Mouse (Mus musculus): ENCODE data around the gene 5430419D17Rik. TPM values are rescaled to one million over a fixed set of nuclear protein-coding genes. Genes with fewer than 3 reads are reported as not detected.

5430419D17Rik gene
- total and polyA plus RNA-seq, 3 experiments, result not detected

DNA sequence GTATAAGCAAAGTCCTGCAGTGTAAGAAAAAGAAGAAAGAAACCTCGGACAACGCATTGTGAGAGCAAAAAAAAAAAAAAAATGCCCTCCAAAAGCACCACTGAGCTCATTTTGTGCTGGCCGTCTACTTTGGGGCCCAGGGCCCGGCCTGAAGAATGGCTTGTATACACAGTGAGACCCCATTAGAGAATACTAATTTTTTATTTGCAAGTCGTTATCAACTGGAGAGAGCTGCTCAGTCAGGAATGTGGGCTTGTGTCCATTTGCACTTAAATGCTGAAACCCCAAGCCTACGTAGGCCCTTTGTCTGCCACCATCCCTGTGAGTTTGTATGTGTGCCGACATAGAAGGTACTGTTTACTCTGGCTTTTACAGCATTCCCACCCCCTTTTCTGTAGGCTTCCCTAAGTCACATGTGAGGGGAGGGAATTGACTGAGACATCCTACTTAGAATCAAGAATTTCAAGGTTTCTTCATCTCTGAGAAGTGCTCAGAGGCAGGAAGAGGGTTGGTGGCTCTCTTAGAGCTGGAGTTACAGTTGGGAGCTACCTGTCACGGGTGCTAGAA, 163.4 kb downstream of the 5430419D17Rik start:
- peaks cover 29 to 57% of the 10 kb centered on the region in 2 experiments for H3K36me3 ChIP-seq (replicated peaks in 1 of 2; ENCODE audit: control insufficient read depth in 1 of 2, insufficient read depth in 1 of 2, low read length in 1 of 2)
- dilution Hi-C loops (cut with MboI; ENCODE audit: extremely low pct_ligation_motif_present, extremely low pct_unique_long_range_greater_than_20kb, low sequenced_read_pairs) (no loop called here), in situ Hi-C loops (cut with MboI; ENCODE audit: low pct_ligation_motif_present, low pct_unique_long_range_greater_than_20kb, low sequenced_read_pairs) (no loop called here)
- H3K27me3 ChIP-seq (replicated peaks), result no peaks in the 10 kb centered on the region
- no peak overlapping the region for H3K4me2 ChIP-seq (ENCODE audit: insufficient read depth, low read depth, poor library complexity, severe bottlenecking)
- TF ChIP-seq GABPA (IDR thresholded peaks at IDR 0.05; ENCODE audit: insufficient replicate concordance, low read depth, low read length) (no peak), CTCF (conservative IDR thresholded peaks at IDR 0.05 in 1 of 2, IDR thresholded peaks at IDR 0.05 in 1 of 2; ENCODE audit: low read depth in 2 of 2, low read length in 2 of 2) (no peak), ZC3H11A (IDR thresholded peaks at IDR 0.05; ENCODE audit: low read depth, low read length) (no peak), CHD2 (IDR thresholded peaks at IDR 0.05; ENCODE audit: low read length) (no peak), UBTF (IDR thresholded peaks at IDR 0.05; ENCODE audit: low read depth, low read length) (no peak), EP300 (IDR thresholded peaks at IDR 0.05; ENCODE audit: low read length) (no peak), SIN3A (IDR thresholded peaks at IDR 0.05; ENCODE audit: low read length) (no peak), ELF1 (IDR thresholded peaks at IDR 0.05; ENCODE audit: low read depth, low read length) (no peak), USF1 (IDR thresholded peaks at IDR 0.05; ENCODE audit: low read depth, low read length) (no peak), ETS1 (conservative IDR thresholded peaks at IDR 0.05; ENCODE audit: low read depth, low read length) (no peak), ZKSCAN1 (IDR thresholded peaks at IDR 0.05; ENCODE audit: borderline replicate concordance, low read depth, low read length) (no peak)
- H3K4me1 ChIP-seq (ENCODE audit: control insufficient read depth in 1 of 2, insufficient read depth in 2 of 2), result no peaks in the 10 kb centered on the region
- DNase-seq (ENCODE audit: extremely low read depth), result no peak
- no peaks in the 10 kb centered on the region for H3K9me3 ChIP-seq (replicated peaks; ENCODE audit: low read length)
- H3K9ac ChIP-seq (ENCODE audit: insufficient read depth, low read depth), result no peak overlapping the region
- no peak overlapping the region for H3K4me3 ChIP-seq (replicated peaks in 1 of 3; ENCODE audit: low read depth in 2 of 3, low read length in 2 of 3, poor library complexity in 1 of 3)
- H3K79me2 ChIP-seq (replicated peaks; ENCODE audit: control insufficient read depth, extremely low read depth, insufficient read depth, poor library complexity, severe bottlenecking), result no peaks in the 10 kb centered on the region
- no peak overlapping the region for H3K27ac ChIP-seq (ENCODE audit: insufficient read depth, low read depth)

DNA sequence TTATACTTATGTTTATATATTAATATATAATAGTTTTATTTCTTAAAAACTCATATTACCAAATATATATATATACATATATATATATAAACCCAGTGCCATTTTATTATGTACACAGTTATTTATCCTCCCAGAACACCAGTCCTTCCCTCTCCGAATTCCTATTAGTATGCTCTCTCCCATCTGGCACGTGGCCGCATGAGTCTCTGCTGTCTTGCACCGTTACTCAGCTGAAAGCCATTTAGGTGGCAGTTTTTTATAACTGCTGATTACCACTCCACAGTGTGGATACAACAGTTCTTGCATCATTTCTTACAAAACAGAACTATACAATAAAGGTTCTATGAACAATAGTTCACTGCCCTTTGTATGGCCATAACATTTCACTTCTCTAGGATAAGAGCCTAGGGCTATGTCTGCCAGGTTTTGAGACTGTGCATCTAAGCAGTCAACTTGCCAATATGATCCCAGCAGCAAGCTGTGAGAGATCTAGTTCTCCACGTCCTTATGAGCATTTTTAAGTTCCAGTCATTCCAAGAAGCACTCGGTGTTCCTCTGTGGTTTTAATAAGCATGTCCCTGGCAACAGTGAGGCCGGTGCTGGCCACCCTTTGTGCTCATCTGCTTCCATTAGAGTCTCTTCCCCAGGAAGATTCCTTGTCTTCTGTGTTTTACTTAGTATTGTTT, 171.8 kb downstream of the 5430419D17Rik start:
- in situ Hi-C loops (cut with MboI; ENCODE audit: low pct_ligation_motif_present, low pct_unique_long_range_greater_than_20kb, low sequenced_read_pairs), result no loop called here
- no peak for DNase-seq (ENCODE audit: extremely low read depth)
- no peak overlapping the region for H3K27ac ChIP-seq (ENCODE audit: insufficient read depth, low read depth)
- H3K9me3 ChIP-seq (replicated peaks; ENCODE audit: low read length), result no peaks in the 10 kb centered on the region
- dilution Hi-C loops (cut with MboI; ENCODE audit: extremely low pct_ligation_motif_present, extremely low pct_unique_long_range_greater_than_20kb, low sequenced_read_pairs), result no loop called here
- H3K27me3 ChIP-seq (replicated peaks), result no peaks in the 10 kb centered on the region
- H3K79me2 ChIP-seq (replicated peaks; ENCODE audit: control insufficient read depth, extremely low read depth, insufficient read depth, poor library complexity, severe bottlenecking), result no peaks in the 10 kb centered on the region
- H3K4me3 ChIP-seq (replicated peaks in 1 of 3; ENCODE audit: low read depth in 2 of 3, low read length in 2 of 3, poor library complexity in 1 of 3), result no peak overlapping the region
- peaks cover 36 to 87% of the 10 kb centered on the region in 2 experiments for H3K36me3 ChIP-seq (replicated peaks in 1 of 2; ENCODE audit: control insufficient read depth in 1 of 2, insufficient read depth in 1 of 2, low read length in 1 of 2)
- H3K4me2 ChIP-seq (ENCODE audit: insufficient read depth, low read depth, poor library complexity, severe bottlenecking), result no peak overlapping the region
- no peak for TF ChIP-seq TBP (conservative IDR thresholded peaks at IDR 0.05; ENCODE audit: low read depth, low read length)
- TF ChIP-seq UBTF (IDR thresholded peaks at IDR 0.05; ENCODE audit: low read depth, low read length), result no peak
- no peak for TF ChIP-seq USF1 (IDR thresholded peaks at IDR 0.05; ENCODE audit: low read depth, low read length)
- no peak for TF ChIP-seq JUN (IDR thresholded peaks at IDR 0.05; ENCODE audit: insufficient read depth, low read depth, low read length)
- TF ChIP-seq SIN3A (IDR thresholded peaks at IDR 0.05; ENCODE audit: low read length), result no peak
- TF ChIP-seq NELFE (IDR thresholded peaks at IDR 0.05; ENCODE audit: low read depth, low read length), result no peak
- TF ChIP-seq GABPA (IDR thresholded peaks at IDR 0.05; ENCODE audit: insufficient replicate concordance, low read depth, low read length), result no peak
- no peak for TF ChIP-seq EP300 (IDR thresholded peaks at IDR 0.05; ENCODE audit: low read length)
- no peak for TF ChIP-seq BHLHE40 (IDR thresholded peaks at IDR 0.05; ENCODE audit: low read depth, low read length)
- TF ChIP-seq CHD2 (IDR thresholded peaks at IDR 0.05; ENCODE audit: low read length), result no peak
- no peak for TF ChIP-seq MAX (IDR thresholded peaks at IDR 0.05; ENCODE audit: low read length)
- no peak for TF ChIP-seq POLR2A (IDR thresholded peaks at IDR 0.05; ENCODE audit: low read depth, low read length)
- no peak overlapping the region for H3K9ac ChIP-seq (ENCODE audit: insufficient read depth, low read depth)
- no peaks in the 10 kb centered on the region for H3K4me1 ChIP-seq (ENCODE audit: control insufficient read depth in 1 of 2, insufficient read depth in 2 of 2)

Other genes with a start within 250 kb of the 5430419D17Rik start
- gene Htra1, start 238.3 kb upstream of the 5430419D17Rik start, total RNA-seq (2012; rRNA removed), result not detected in 2 replicates
- gene Htra1, start 238.3 kb upstream of the 5430419D17Rik start, total RNA-seq (2014; rRNA removed), result not detected in 2 replicates
- gene Htra1, start 238.3 kb upstream of the 5430419D17Rik start, polyA plus RNA-seq (2012; ENCODE audit: insufficient read length, low read depth), result not detected in 2 replicates
- not detected in 2 replicates for gene Dmbt1, start 142.3 kb upstream of the 5430419D17Rik start, total RNA-seq (2012; rRNA removed)
- not detected in 2 replicates for gene Dmbt1, start 142.3 kb upstream of the 5430419D17Rik start, total RNA-seq (2014; rRNA removed)
- gene Dmbt1, start 142.3 kb upstream of the 5430419D17Rik start, polyA plus RNA-seq (2012; ENCODE audit: insufficient read length, low read depth), result not detected in 2 replicates
- gene 4933402N03Rik, start 28.1 kb upstream of the 5430419D17Rik start, total RNA-seq (2012; rRNA removed), result not detected in 2 replicates
- gene 4933402N03Rik, start 28.1 kb upstream of the 5430419D17Rik start, total RNA-seq (2014; rRNA removed), result not detected in 2 replicates
- gene 4933402N03Rik, start 28.1 kb upstream of the 5430419D17Rik start, polyA plus RNA-seq (2012; ENCODE audit: insufficient read length, low read depth), result not detected in 2 replicates
- not detected in 2 replicates for gene Cuzd1, start 147.9 kb downstream of the 5430419D17Rik start, total RNA-seq (2012; rRNA removed)
- gene Cuzd1, start 147.9 kb downstream of the 5430419D17Rik start, total RNA-seq (2014; rRNA removed), result not detected in 2 replicates
- 0.10 and 0.11 TPM in 2 replicates for gene Cuzd1, start 147.9 kb downstream of the 5430419D17Rik start, polyA plus RNA-seq (2012; ENCODE audit: insufficient read length, low read depth)
- gene Fam24b, start 155.1 kb downstream of the 5430419D17Rik start, total RNA-seq (2012; rRNA removed), result 0.21 TPM in 1 of 2 replicates, not detected in the other
- not detected in 2 replicates for gene Fam24b, start 155.1 kb downstream of the 5430419D17Rik start, total RNA-seq (2014; rRNA removed)
- gene Fam24b, start 155.1 kb downstream of the 5430419D17Rik start, polyA plus RNA-seq (2012; ENCODE audit: insufficient read length, low read depth), result not detected in 2 replicates
- gene Fam24a, start 159.5 kb downstream of the 5430419D17Rik start, total RNA-seq (2012; rRNA removed), result not detected in 2 replicates
- not detected in 2 replicates for gene Fam24a, start 159.5 kb downstream of the 5430419D17Rik start, total RNA-seq (2014; rRNA removed)
- gene Fam24a, start 159.5 kb downstream of the 5430419D17Rik start, polyA plus RNA-seq (2012; ENCODE audit: insufficient read length, low read depth), result 0.36 TPM in 1 of 2 replicates, not detected in the other
- gene 2310057M21Rik, start 188.4 kb downstream of the 5430419D17Rik start, total RNA-seq (2012; rRNA removed), result 13.1 and 14.6 TPM in 2 replicates
- gene 2310057M21Rik, start 188.4 kb downstream of the 5430419D17Rik start, total RNA-seq (2014; rRNA removed), result 3.3 and 3.4 TPM in 2 replicates
- 20.2 and 22.5 TPM in 2 replicates for gene 2310057M21Rik, start 188.4 kb downstream of the 5430419D17Rik start, polyA plus RNA-seq (2012; ENCODE audit: insufficient read length, low read depth)
- 23.3 and 29.1 TPM in 2 replicates for gene Pstk, start 196.7 kb downstream of the 5430419D17Rik start, total RNA-seq (2012; rRNA removed)
- gene Pstk, start 196.7 kb downstream of the 5430419D17Rik start, total RNA-seq (2014; rRNA removed), result 32.0 and 42.3 TPM in 2 replicates
- gene Pstk, start 196.7 kb downstream of the 5430419D17Rik start, polyA plus RNA-seq (2012; ENCODE audit: insufficient read length, low read depth), result 21.5 and 21.9 TPM in 2 replicates
- gene Ikzf5, start 236.1 kb downstream of the 5430419D17Rik start, total RNA-seq (2012; rRNA removed), result 4.7 and 5.2 TPM in 2 replicates
- 8.0 and 8.1 TPM in 2 replicates for gene Ikzf5, start 236.1 kb downstream of the 5430419D17Rik start, total RNA-seq (2014; rRNA removed)
- gene Ikzf5, start 236.1 kb downstream of the 5430419D17Rik start, polyA plus RNA-seq (2012; ENCODE audit: insufficient read length, low read depth), result 13.9 and 18.5 TPM in 2 replicates
- 11.2 and 11.9 TPM in 2 replicates for gene Acadsb, start 236.2 kb downstream of the 5430419D17Rik start, total RNA-seq (2012; rRNA removed)
- gene Acadsb, start 236.2 kb downstream of the 5430419D17Rik start, total RNA-seq (2014; rRNA removed), result 15.2 and 15.6 TPM in 2 replicates
- 11.1 and 11.8 TPM in 2 replicates for gene Acadsb, start 236.2 kb downstream of the 5430419D17Rik start, polyA plus RNA-seq (2012; ENCODE audit: insufficient read length, low read depth)